In the genomic region with DNA sequence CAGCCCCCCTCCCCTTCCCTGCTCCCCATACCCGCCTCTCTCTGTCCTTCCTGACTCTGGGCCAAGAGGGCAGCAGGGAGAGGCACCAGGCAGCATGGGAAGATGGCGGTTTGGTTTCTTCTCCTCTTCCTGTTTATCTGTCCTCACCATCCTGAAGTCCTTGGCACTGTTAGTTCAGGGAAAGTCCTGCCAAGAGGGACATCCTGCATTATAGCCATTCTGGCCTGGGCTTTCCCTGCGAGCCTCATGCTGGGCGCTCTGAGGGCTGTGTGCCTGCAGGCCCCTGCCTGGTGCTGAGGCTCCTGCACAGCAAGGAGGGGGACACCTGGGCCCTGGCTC, we compare ENCODE assay signal across 13 mouse cellular contexts. TPM values are rescaled to one million over a fixed set of nuclear protein-coding genes. Genes with fewer than 3 reads are reported as not detected.
DNase-seq lines count a peak whose midpoint lies in the region; ATAC-seq lines count a peak whose summit lies in the region.
"Had no signal": no experiment of that assay in that cellular context is flagged by ENCODE, and none has a peak within 500 bp of the region (broad histone marks: within the 10 kb centered on the region; RNA-seq: fewer than 3 reads in every experiment).

No protein-coding gene starts in this region.

- no peak overlapping the region for H3K4me2 ChIP-seq in heart, embryonic 15.5 days
- H3K4me2 ChIP-seq in hindbrain, embryonic 14.5 days (replicated peaks) = no peak overlapping the region
- H3K4me2 ChIP-seq in liver, embryonic 12.5 days = no peak overlapping the region
- H3K4me2 ChIP-seq: liver, embryonic 13.5 days had no signal

- intact Hi-C loops in heart, postnatal 36 days (cut with DNase I) = no loop called here

- H3K9me3 ChIP-seq in heart, embryonic 15.5 days (replicated peaks) = no peaks in the 10 kb centered on the region
- no peaks in the 10 kb centered on the region for H3K9me3 ChIP-seq in hindbrain, embryonic 14.5 days (ENCODE audit: control insufficient read depth, low read length)
- H3K9me3 ChIP-seq in liver, embryonic 12.5 days (replicated peaks) = no peaks in the 10 kb centered on the region
- H3K9me3 ChIP-seq: liver, embryonic 13.5 days had no signal

- no peak overlapping the region for H3K4me3 ChIP-seq in heart, embryonic 15.5 days
- no peak overlapping the region for H3K4me3 ChIP-seq in hindbrain, embryonic 14.5 days (replicated peaks; ENCODE audit: low read length)
- H3K4me3 ChIP-seq in liver, embryonic 12.5 days = no peak overlapping the region
- H3K4me3 ChIP-seq: liver, embryonic 13.5 days had no signal

- H3K27me3 ChIP-seq in heart, embryonic 15.5 days = no peaks in the 10 kb centered on the region
- H3K27me3 ChIP-seq in hindbrain, embryonic 14.5 days (ENCODE audit: control insufficient read depth, insufficient read depth, low read length) = no peaks in the 10 kb centered on the region
- H3K27me3 ChIP-seq in liver, embryonic 12.5 days (replicated peaks) = no peaks in the 10 kb centered on the region
- H3K27me3 ChIP-seq: CH12.LX; liver, embryonic 13.5 days had no signal

- H3K27ac ChIP-seq in heart, embryonic 15.5 days = peak overlapping the region; percentile 70
- no peak overlapping the region for H3K27ac ChIP-seq in hindbrain, embryonic 14.5 days
- no peak overlapping the region for H3K27ac ChIP-seq in liver, embryonic 12.5 days
- H3K27ac ChIP-seq: liver, embryonic 13.5 days had no signal

- H3K9ac ChIP-seq in heart, embryonic 15.5 days = no peak overlapping the region
- no peak overlapping the region for H3K9ac ChIP-seq in hindbrain, embryonic 14.5 days
- H3K9ac ChIP-seq in liver, embryonic 12.5 days = no peak overlapping the region
- H3K9ac ChIP-seq: liver, embryonic 13.5 days had no signal

- peak; percentile 15; the same call in 1 of the 2 replicates for ATAC-seq in heart, embryonic 15.5 days (replicated peaks; ENCODE audit: insufficient number of reproducible peaks, insufficient read depth, low FRiP score, low read depth)
- 0 out of 2 replicates have a peak, but pooled peaks have one; percentile 34 for ATAC-seq in hindbrain, embryonic 14.5 days (ENCODE audit: low FRiP score)
- ATAC-seq in liver, embryonic 12.5 days = no peak

- DNase-seq in heart, postnatal 36 days = no peak
- peak; percentile 50 for DNase-seq in retina, postnatal 1 day
- DNase-seq in retina, embryonic 14.5 days (ENCODE audit: low spot score) = no peak
- DNase-seq in hindbrain, embryonic 14.5 days (ENCODE audit: low spot score) = no peak
- DNase-seq in embryo, embryonic 10.5 days (ENCODE audit: low spot score) = no peak
- DNase-seq in urinary bladder, postnatal 14 days (ENCODE audit: low spot score) = no peak
- DNase-seq: gastrocnemius, postnatal 36 days; liver, embryonic 13.5 days; thymus, adult 18-20 months had no signal

- no peaks in the 10 kb centered on the region for H3K36me3 ChIP-seq in heart, embryonic 15.5 days
- no peaks in the 10 kb centered on the region for H3K36me3 ChIP-seq in hindbrain, embryonic 14.5 days (replicated peaks; ENCODE audit: control insufficient read depth, insufficient read depth)
- no peaks in the 10 kb centered on the region for H3K36me3 ChIP-seq in liver, embryonic 12.5 days
- H3K36me3 ChIP-seq: liver, embryonic 13.5 days had no signal

- 55% methylated on average over 4 of the region's 4 CpGs for WGBS in heart, embryonic 15.5 days
- 59% methylated on average over 4 of the region's 4 CpGs for WGBS in hindbrain, embryonic 14.5 days
- WGBS in liver, embryonic 12.5 days (ENCODE audit: insufficient replicate concordance) = 59% methylated on average over 4 of the region's 4 CpGs

- peaks cover 75% of the 10 kb centered on the region for H3K4me1 ChIP-seq in heart, embryonic 15.5 days (replicated peaks)
- no peaks in the 10 kb centered on the region; the same call in 1 of the 2 replicates for H3K4me1 ChIP-seq in hindbrain, embryonic 14.5 days (replicated peaks; ENCODE audit: control insufficient read depth, insufficient read depth, low read length)
- peaks cover 59% of the 10 kb centered on the region for H3K4me1 ChIP-seq in liver, embryonic 12.5 days

RNA-seq across cellular contexts. Expression of gene Pald1, which starts 10.8 kb away (rescaled TPM):
- 21.8 and 25.9 TPM in 2 replicates for polyA plus RNA-seq in heart, embryonic 15.5 days (2015; fragmentation: Nextera tagmentation; extraction: Ambion mirVana)
- 10 to 100 TPM; 19.9 to 21.6 TPM for total RNA-seq in heart, postnatal 36 days (2021)
- 24.5 and 26.7 TPM in 2 replicates for polyA plus RNA-seq in hindbrain, embryonic 14.5 days (2014; fragmentation: Nextera tagmentation; extraction: Ambion mirVana)
- polyA plus RNA-seq in liver, embryonic 12.5 days (2016; fragmentation: Nextera tagmentation; extraction: Ambion mirVana) = 12.1 and 12.4 TPM in 2 replicates

RNA-seq across cellular contexts. Expression of gene Nodal, which starts 45.2 kb away (rescaled TPM):
- polyA plus RNA-seq in heart, embryonic 15.5 days (2015; fragmentation: Nextera tagmentation; extraction: Ambion mirVana) = 0.09 TPM in 2 replicates
- under 1 TPM in 1 of 2 experiments, not detected in 1; 0.11 TPM for total RNA-seq in heart, postnatal 36 days (2021)
- 0.13 and 0.29 TPM in 2 replicates for polyA plus RNA-seq in hindbrain, embryonic 14.5 days (2014; fragmentation: Nextera tagmentation; extraction: Ambion mirVana)
- polyA plus RNA-seq in liver, embryonic 12.5 days (2016; fragmentation: Nextera tagmentation; extraction: Ambion mirVana) = 0.31 and 0.37 TPM in 2 replicates
- total RNA-seq: layer of hippocampus, postnatal 14 days had no signal
